Mouse (Mus musculus): ENCODE data around the gene Yipf7. TPM values are rescaled to one million over a fixed set of nuclear protein-coding genes. Genes with fewer than 3 reads are reported as not detected.

The Yipf7 gene
- not detected for total RNA-seq (2023)

GRCm38 (mm10) chr5:69542489-69542888 is at the start of gene Yipf7:
Yipf7 (minus strand) TSS chr5:69542648.

DNA sequence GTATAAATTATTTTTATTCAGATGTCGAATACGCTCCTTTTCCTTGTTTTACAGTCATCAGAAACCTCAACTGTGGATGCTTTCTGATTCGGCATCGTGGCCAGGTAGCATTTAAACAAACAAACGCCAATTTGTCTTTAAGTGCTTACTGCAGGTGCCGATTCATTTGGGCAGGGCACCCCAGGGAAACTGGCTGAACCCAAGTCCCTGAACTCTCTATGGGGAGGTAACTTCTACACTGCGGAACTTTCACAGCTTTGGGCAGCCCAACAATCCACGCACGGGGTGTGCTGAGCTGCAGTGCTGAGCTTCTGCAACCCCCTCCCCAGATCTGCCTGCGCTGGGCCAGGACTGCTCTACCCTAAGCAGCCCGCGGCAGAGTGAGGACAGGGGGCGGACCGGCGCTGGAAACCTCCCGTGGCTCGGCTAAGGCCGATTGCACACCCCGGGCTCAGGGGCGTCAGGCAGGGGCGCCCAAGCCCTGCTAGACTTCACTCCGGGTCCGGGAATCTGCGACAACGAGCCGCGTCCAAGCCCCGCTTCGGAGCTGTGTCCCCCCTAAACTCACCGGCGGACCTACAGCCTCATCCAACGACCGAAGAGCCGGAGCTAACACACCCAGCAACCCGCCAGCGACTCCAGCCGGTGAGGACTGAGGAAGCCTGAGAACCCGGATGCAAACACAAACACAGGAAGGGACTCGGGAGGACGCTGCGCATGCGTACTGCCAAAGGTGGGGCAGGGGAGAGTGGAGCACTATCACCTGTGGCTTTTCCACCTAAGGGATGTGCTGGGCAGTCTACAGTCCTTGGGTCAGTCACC is 49.4 kb upstream of the Yipf7 start, which contains the start of gene Gnpda2:
Gene Gnpda2, minus strand, starts transcription at position 701 of the 822 bp plus-strand sequence.

GRCm38 (mm10) chr5:69556628-69557403 is 14.4 kb upstream of the Yipf7 start, which contains the start of gene Guf1:
Guf1 (plus strand) TSS chr5:69556923.

Other genes with a start within 250 kb of the Yipf7 start
- gene Kctd8, start 201.0 kb downstream of the Yipf7 start, total RNA-seq (2023), result not detected
- gene Guf1, start 14.3 kb upstream of the Yipf7 start, total RNA-seq (2023), result 10 to 100 TPM; 10.6 to 11.5 TPM
- gene Gnpda2, start 49.7 kb upstream of the Yipf7 start, total RNA-seq (2023), result 10 to 100 TPM in 1 of 2 experiments, 1 to 10 TPM in 1; 7.2 to 10.5 TPM